Mouse (Mus musculus) myocyte (in vitro differentiated cells): ENCODE results near the gene Map2k5.

Experiments used
- E2F4 ChIP-seq: IDR thresholded peaks from one replicate; pipeline ENCODE4 v1.6.1; 2011; ENCODE audit warnings: mild to moderate bottlenecking, control low read depth, moderate library complexity; ENCODE audit not compliant: insufficient read depth
- MAX ChIP-seq: IDR thresholded peaks from one replicate; pipeline ENCODE4 v1.6.1; 2011; ENCODE audit warnings: low read depth, mild to moderate bottlenecking, control low read depth
- MYOD1 ChIP-seq, 3 experiments: IDR thresholded peaks; one replicate each; pipeline ENCODE4 v1.6.1; 2011; ENCODE audit warnings: control low read depth in 2 of 3, low read depth in 2 of 3, mild to moderate bottlenecking in 2 of 3, moderate library complexity in 1 of 3; ENCODE audit not compliant: insufficient read length in 2 of 3, control insufficient read depth in 1 of 3
- MYOG ChIP-seq, 3 experiments: IDR thresholded peaks; one replicate each; pipeline ENCODE4 v1.6.1; 2011; ENCODE audit warnings: control low read depth in 2 of 3, low read depth in 2 of 3, mild to moderate bottlenecking in 2 of 3; ENCODE audit not compliant: insufficient read length in 2 of 3, control insufficient read depth in 1 of 3, insufficient read depth in 1 of 3
- POLR2A ChIP-seq: IDR thresholded peaks from one replicate; pipeline ENCODE4 v1.6.1; 2011; ENCODE audit warnings: low read depth, mild to moderate bottlenecking, control low read depth, moderate library complexity; ENCODE audit not compliant: insufficient read length
- POLR2AphosphoS2 ChIP-seq: IDR thresholded peaks from one replicate; pipeline ENCODE4 v1.6.1; 2011; ENCODE audit warnings: low read depth, control low read depth; ENCODE audit not compliant: insufficient read length
- REST ChIP-seq: IDR thresholded peaks from one replicate; pipeline ENCODE4 v1.6.1; 2011; ENCODE audit warnings: mild to moderate bottlenecking, control low read depth, moderate library complexity; ENCODE audit not compliant: insufficient read depth, insufficient read length
- USF1 ChIP-seq: IDR thresholded peaks from one replicate; pipeline ENCODE4 v1.6.1; 2011; ENCODE audit warnings: low read depth, mild to moderate bottlenecking, control low read depth, moderate library complexity

GRCm38 (mm10) chr9:63258768-63259167 is 118.9 kb downstream of the Map2k5 start:
- TF ChIP-seq POLR2A (no peak), USF1 (no peak), MYOG (IDR thresholded peaks at IDR 0.05; ENCODE audit: control insufficient read depth in 1 of 3, insufficient read depth in 1 of 3, insufficient read length in 2 of 3, low read depth in 2 of 3) (no peak), MAX (no peak), E2F4 (no peak), MYOD1 (IDR thresholded peaks at IDR 0.05; ENCODE audit: control insufficient read depth in 1 of 3, insufficient read length in 2 of 3, low read depth in 2 of 3) (no peak), POLR2AphosphoS2 (no peak), REST (no peak)
